Mouse (Mus musculus): ENCODE measurements around the gene Cdh22. TPM values are rescaled to one million over a fixed set of nuclear protein-coding genes. Genes with fewer than 3 reads are reported as not detected.

The Cdh22 gene
- total RNA-seq, 2 experiments from 2014 or later = 33.8 TPM

GRCm38 (mm10) chr2:165253867-165254266 is 19.2 kb upstream of the Cdh22 start:
- intact Hi-C loops (cut with DNase I) = no loop called here
- no peak for DNase-seq (ENCODE audit: low spot score in 2 of 2)

DNA sequence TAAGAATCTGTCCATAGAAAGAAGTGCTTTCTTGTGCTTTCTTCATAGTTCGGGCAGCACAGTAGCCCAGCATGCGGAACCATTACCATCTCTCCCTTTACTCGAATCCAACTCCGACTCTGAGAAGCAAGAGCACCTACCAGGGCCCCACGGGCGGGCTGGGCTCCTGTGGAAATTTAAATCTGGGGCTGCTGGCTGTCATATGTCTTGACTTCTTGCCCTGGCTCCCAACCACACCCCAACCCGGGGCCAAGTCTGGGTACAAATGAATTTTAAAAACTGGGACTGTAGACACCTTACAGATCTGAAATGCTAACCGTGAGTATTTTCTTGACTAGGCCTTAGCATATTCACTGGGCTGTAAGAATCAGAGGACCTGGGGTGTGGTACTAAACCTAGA is 18.6 kb upstream of the Cdh22 start:
- intact Hi-C loops (cut with DNase I) = no loop called here
- DNase-seq (ENCODE audit: low spot score in 2 of 2) = no peak

- intact Hi-C loops (cut with DNase I) = no loop called here
- no peak for DNase-seq (ENCODE audit: low spot score in 2 of 2)
Observed at GRCm38 (mm10) chr2:165252801-165253200, 18.1 kb upstream of the Cdh22 start.

- intact Hi-C loops (cut with DNase I) = no loop called here
- no peak for DNase-seq (ENCODE audit: low spot score in 2 of 2)
Observed at GRCm38 (mm10) chr2:165252381-165252780, 17.7 kb upstream of the Cdh22 start.

- intact Hi-C loops (cut with DNase I) = no loop called here
- DNase-seq (ENCODE audit: low spot score in 2 of 2) = no peak
Observed at GRCm38 (mm10) chr2:165250903-165251302, 16.2 kb upstream of the Cdh22 start.

GRCm38 (mm10) chr2:165248967-165249366 is 14.3 kb upstream of the Cdh22 start:
- intact Hi-C loops (cut with DNase I) = no loop called here
- peak in 1 of 2 experiments; percentile 37 for DNase-seq (ENCODE audit: low spot score in 2 of 2)

DNA sequence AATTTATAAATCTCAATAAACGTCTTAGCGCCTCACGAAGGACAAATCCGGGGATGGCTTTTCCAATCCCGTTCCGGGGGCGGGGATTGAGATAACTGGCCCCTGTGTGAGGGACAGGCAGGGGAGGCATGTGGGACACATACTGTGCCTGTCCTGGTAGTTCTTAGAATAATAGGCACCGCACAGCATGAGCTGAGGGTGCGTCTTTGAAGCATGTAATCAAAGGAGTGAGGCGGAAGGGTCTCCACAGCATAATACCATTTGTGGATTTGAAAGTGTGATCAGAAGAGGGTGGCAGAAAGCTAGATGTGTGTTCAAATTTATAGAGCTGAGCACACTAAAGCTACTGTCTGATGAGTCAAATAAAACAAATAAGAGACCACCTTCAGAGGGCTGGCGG is 11.7 kb upstream of the Cdh22 start:
- intact Hi-C loops (cut with DNase I) = no loop called here

DNA sequence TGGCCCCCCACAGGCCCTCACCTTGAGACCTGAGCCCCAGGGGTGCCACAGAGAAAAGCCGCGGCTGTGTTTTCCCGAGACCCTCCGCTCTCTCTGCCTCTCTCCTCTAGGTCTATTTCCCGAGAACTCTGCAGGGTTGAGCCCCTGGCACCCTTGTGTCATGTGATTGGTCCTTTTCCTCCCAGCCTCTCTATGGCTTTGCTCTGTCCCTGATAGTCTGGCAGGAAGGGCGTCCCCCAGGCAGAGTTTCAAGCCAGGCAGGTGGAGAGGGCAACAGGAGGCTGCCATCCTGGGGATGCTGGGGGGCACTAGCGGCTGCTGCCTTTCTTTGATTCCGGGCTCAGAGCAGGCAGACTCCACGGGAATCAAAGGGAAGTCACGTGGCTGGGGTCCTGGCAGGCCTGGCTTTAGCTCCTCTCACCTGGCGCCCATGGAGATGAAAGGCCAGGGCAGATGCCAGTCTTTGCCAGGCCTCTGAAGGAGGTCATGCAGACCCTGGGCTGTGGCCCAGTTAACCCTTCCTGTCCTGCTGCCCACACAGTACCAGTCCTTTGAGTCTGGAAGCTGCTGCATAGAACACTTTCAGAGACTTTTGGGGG is 8.6 kb upstream of the Cdh22 start:
- DNase-seq (ENCODE audit: low spot score in 2 of 2) = no peak
- intact Hi-C loops (cut with DNase I) = no loop called here

More for the DNA sequence above, 11.7 kb upstream of the Cdh22 start:
- DNase-seq (ENCODE audit: low spot score in 2 of 2) = no peak

DNA sequence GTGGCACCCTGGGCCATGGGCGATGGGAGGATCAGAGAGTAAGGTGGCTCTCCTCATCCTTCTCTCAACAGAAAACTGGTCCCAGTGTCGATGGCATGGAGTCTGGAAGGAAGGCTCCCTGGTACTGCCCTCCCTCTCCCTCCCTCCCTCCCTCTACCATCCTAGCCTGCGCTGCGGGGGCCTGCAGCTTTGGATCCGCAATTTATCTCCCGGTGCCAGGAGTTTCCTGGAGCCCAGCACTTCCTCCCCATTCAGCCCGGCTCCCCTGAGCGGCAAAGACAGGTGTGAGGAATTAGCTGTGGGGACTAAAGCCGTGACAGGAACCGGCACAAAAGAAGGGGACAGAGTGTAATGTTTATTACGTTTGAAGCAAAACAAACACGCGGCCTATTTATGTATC is 7.9 kb upstream of the Cdh22 start:
- intact Hi-C loops (cut with DNase I) = no loop called here
- DNase-seq (ENCODE audit: low spot score in 2 of 2) = no peak

GRCm38 (mm10) chr2:165241786-165242185 is 7.1 kb upstream of the Cdh22 start:
- intact Hi-C loops (cut with DNase I) = no loop called here

DNA sequence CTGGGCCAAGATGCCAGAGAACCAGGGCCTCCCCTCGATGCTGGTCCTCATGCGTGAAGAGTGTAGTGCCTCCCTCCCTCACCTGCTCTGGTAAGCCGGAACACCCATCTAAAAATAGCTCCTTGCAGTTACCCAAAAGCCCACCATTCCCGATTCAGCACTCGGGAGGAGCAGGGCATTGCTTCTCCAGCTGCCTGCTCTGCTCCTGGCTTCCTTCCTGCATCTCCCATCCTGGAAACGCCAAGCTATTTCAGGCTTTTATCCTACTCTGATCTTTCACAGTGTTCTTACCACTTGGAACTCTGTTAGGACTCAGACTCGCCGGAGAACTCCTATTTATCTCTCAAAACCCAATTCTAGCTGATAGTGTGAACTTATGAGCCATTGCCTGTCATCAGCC is 5.7 kb upstream of the Cdh22 start:
- intact Hi-C loops (cut with DNase I) = no loop called here
- peak; percentile 43 to 54 for DNase-seq (ENCODE audit: low spot score in 2 of 2)

More at GRCm38 (mm10) chr2:165241786-165242185, 7.1 kb upstream of the Cdh22 start:
- no peak for DNase-seq (ENCODE audit: low spot score in 2 of 2)

DNA sequence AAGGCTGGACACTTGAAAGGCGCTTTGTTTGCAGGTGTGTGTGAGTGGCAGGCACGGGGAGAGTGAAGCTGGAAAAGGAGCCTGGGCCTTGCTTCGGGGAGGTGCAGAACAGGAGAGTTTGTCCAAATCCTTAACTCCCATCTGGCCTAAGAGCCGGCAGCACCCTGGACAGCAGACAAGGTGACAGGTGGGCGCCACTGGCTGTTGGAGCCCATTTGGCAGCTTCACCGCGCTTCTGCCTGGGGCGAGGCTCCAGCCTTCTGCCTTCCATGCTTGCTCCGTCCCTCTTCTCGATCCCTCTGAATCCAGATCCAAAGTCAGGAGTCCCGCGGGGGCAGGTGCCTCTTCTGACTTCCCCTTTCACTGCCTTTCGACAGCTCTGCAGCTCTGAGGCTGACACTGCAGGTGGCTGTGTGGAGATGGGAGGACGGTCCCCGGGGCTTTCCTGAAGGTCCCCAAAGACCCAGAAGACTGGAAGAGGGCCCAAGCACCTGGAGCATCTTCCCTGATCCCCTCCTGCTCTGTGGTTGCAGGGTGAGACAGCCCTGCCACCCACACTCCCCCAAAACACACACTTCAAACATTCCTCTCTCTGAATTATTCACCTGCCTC is 5.0 kb upstream of the Cdh22 start:
- DNase-seq (ENCODE audit: low spot score in 2 of 2) = no peak
- intact Hi-C loops (cut with DNase I) = no loop called here

GRCm38 (mm10) chr2:165238416-165239145 is 3.9 kb upstream of the Cdh22 start:
- DNase-seq (ENCODE audit: low spot score in 2 of 2) = no peak
- intact Hi-C loops (cut with DNase I) = no loop called here

DNA sequence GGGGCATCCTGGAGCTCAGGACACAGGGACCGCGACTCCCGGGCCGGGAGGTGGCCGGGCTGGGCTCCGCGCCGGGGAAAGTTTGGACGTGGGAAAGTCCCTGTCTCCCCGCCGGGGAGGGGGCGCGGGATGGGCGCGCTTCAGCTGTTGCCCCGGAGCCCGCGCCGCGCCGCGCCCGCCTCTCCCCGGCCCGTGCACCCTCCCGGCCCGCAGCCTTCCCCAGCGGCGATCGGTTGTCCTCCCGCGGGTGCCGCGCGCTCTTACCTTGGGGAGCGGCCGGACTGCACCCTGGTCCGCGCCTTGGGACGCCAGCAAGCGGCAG is 401 bp downstream of the Cdh22 start:
- DNase-seq (ENCODE audit: low spot score in 2 of 2) = no peak
- intact Hi-C loops (cut with DNase I) = loop anchor here (2.0 to 5.0 kb wide), 2 partner anchors 43 to 159 kb away; no protein-coding TSS in a partner anchor

DNA sequence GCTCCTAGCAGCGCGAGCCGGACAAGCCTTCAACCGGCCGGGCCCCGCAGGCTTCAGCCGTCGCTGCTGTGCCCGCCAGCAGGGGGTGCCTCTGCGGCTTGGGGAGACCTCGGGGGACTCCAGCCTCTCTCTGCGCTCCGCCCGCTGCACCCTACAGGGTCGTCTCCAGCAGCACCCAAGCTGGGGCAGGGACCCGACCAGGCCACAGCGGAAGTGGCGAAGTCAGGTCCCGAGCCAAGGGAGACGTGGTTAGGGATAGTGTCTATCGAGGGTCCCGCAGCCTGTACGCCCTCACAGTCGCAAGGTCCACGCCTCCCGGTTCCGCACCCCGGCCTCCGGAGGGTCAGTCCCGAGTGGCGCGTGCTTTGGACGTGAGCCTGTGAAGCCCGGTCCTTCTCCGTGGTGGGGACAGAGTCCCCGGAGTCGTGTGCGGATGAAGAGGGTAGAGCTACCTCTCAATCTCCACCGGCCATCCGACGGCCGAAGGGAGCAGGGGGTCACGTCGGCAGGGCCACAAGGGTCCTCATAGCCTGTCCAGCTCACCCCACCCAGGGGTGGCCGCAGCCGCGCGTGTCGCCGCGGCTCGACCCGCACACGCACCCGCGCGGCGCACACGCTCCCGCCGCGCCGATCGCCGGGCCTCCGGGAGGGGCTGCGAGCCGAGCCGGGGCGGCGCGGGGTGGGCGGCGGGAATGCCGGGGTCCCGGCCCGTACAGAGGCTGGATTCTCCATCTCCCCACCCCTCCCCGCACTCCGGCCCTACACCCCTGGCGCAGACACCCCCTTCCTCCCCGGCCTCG is 962 bp downstream of the Cdh22 start:
- peak; percentile 20 to 54 for DNase-seq (ENCODE audit: low spot score in 2 of 2)
- intact Hi-C loops (cut with DNase I) = loop anchor here (2.0 to 5.0 kb wide), 2 partner anchors 44 to 159 kb away; no protein-coding TSS in a partner anchor

DNA sequence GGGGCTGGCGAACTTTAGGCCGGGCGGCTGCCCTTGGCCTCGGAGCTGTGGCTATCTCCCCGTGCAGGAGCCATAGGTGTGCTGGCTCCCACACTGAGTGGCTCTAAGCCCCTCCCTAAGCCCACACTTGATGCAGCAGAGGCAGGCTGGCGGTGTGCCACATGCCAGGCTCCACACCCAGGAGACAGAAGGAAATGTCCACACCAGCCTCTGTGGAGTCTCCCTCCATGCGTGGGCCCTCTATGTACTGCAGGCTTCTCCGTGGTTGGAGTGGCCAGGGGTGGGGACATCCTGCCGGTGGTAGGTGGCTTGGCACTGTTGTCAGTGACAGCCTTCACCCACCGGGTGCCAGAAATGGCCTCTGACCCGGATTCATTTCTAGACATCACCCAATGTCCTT is 5.6 kb downstream of the Cdh22 start:
- intact Hi-C loops (cut with DNase I) = no loop called here
- DNase-seq (ENCODE audit: low spot score in 2 of 2) = no peak

DNA sequence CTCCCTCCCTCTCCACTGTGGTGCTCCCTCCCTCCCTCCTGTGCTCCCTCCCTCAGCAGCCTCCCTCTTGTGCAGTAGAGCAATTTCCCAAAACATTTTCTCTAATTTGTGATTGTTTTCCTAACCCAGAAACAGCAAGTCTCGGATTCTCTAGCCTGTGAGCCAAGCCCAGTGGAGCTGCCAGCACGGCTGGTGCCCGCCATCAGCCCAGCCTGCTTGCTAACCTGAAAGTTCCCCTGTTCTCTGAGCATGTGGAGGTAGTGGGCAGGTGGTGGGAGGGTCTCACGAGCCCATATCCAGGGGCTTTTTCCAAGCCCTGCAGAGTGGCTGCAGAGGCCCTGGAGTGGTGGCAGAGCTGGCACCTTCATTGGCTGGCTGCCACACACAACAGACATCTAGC is 10.8 kb downstream of the Cdh22 start:
- intact Hi-C loops (cut with DNase I) = no loop called here
- no peak for DNase-seq (ENCODE audit: low spot score in 2 of 2)

DNA sequence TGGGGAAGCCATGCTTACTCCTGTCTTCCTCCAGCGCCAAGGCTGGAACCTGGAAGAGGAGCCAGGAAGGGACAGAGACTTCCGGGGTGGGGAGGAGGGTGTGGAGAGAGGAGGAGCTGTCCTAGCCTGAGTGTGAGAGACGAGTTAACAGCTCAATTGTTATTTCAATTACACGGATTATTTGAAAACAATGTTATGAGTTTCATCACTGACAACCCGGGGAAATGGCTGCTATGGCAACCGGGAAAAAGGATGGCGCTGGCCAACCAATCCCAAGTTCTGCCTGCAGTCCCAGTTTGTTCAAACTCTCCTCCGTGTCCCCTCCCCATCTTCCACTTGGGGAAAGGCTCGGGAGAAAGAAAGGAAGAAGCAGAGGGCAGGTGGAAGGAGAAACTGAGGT is 12.7 kb downstream of the Cdh22 start:
- intact Hi-C loops (cut with DNase I) = no loop called here

GRCm38 (mm10) chr2:165220347-165220945 is 14.2 kb downstream of the Cdh22 start:
- DNase-seq (ENCODE audit: low spot score in 2 of 2) = no peak
- intact Hi-C loops (cut with DNase I) = no loop called here

More for the DNA sequence above, 12.7 kb downstream of the Cdh22 start:
- no peak for DNase-seq (ENCODE audit: low spot score in 2 of 2)

DNA sequence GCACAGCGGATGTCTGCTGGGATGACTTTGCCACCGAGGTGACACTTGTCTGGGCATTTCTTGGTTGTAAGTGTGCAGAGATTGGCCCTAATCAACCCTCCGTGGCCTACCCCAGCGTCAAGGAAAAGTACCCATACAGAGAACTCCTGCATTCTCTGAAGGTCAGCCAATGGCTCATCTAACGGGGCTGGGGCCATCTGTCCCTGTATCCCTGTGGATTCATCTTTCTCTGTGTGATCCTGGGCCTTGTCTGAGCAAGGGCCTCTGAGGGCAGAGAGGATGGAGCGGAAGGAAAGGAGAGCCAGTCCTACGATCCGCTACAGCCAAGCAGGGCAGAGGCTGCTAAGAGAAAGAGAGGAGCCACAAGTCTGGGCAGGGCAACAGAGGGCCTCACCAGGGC is 15.7 kb downstream of the Cdh22 start:
- intact Hi-C loops (cut with DNase I) = no loop called here
- DNase-seq (ENCODE audit: low spot score in 2 of 2) = no peak
